Mouse (Mus musculus): ENCODE measurements around the gene Abhd17a. TPM values are rescaled to one million over a fixed set of nuclear protein-coding genes. Genes with fewer than 3 reads are reported as not detected.

The Abhd17a gene
- polyA plus RNA-seq, 1 experiment from 2014 or later: 92.5 TPM

DNA sequence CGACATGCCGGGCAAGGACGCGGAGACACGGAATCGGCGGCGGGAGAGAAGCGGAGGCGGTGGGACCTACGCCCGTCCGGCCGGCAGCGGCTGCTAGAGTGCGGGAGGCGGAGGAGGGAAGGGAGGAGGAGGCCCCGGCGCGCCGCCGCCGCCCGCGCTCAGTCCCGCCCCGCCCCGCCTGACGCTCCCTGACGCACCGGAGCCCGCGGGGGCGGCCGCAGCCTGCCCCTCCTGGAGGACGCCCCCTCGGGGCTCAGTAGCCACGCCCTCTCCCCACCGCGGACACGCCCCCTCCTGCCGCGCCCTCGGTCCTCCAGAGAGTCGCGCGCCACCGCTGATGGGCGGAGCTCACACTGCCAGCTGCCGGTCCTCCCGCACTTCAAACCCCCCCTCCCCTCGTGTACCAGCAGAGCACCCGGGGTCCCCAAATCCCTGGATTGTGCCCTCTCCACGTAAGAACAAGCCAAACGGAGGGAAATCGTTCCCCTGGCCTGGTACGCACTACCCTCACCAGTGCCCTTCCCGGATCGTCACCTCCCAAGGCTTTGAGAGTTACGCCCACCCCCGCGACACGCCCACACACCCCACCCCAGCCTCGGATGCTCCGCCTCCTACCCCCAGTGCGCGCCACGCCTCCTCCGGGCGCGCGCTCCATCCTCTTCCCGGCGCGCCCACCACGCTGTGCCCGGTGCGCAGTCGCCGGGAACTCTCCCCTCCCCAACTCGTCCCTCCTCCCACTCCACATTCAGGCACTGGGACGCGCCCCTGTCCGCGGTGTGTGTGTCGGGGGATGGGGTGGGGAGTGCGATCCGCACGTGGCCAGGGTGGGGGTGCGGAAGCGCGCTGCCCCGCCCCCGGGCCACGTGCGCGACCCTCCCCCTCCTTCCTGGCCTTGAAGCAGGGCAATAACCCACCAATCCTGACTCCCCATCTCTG lies 12.7 kb downstream of the Abhd17a start, which contains the start of gene Klf16:
Gene Klf16, minus strand, starts transcription at position 127 of the 936 bp plus-strand sequence.
- peak within 1 kb of the TSS; percentile 75 for H3K4me3 ChIP-seq (ENCODE audit: low read depth, low read length)
- TF ChIP-seq EP300 (optimal IDR thresholded peaks at IDR 0.05) (no peak), CTCF (IDR thresholded peaks at IDR 0.05; ENCODE audit: low read depth) (no peak; the same call in 1 of the 2 replicates)
- DNase-seq (ENCODE audit: low spot score): peak; percentile 99
- peak within 1 kb of the TSS; percentile 88 for H3K27ac ChIP-seq (replicated peaks)
- H3K36me3 ChIP-seq (ENCODE audit: control insufficient read depth, insufficient read depth, low read length): no peaks in the 10 kb centered on the region
- ATAC-seq (ENCODE audit: low FRiP score, low TSS enrichment): peak; percentile 89
- H3K9ac ChIP-seq (ENCODE audit: low read length): peak within 1 kb of the TSS; percentile 75
- WGBS: 1% methylated on average over 55 of the region's 97 CpGs
- peaks cover 7% of the 10 kb centered on the region for H3K4me1 ChIP-seq (replicated peaks; ENCODE audit: control insufficient read depth, insufficient read depth)
- no peaks in the 10 kb centered on the region for H3K9me3 ChIP-seq (ENCODE audit: control insufficient read depth, low read length)
- no peaks in the 10 kb centered on the region for H3K27me3 ChIP-seq (ENCODE audit: control insufficient read depth, insufficient read depth, low read length)
- peak within 1 kb of the TSS; percentile 92 for H3K4me2 ChIP-seq (replicated peaks; ENCODE audit: low read depth)

DNA sequence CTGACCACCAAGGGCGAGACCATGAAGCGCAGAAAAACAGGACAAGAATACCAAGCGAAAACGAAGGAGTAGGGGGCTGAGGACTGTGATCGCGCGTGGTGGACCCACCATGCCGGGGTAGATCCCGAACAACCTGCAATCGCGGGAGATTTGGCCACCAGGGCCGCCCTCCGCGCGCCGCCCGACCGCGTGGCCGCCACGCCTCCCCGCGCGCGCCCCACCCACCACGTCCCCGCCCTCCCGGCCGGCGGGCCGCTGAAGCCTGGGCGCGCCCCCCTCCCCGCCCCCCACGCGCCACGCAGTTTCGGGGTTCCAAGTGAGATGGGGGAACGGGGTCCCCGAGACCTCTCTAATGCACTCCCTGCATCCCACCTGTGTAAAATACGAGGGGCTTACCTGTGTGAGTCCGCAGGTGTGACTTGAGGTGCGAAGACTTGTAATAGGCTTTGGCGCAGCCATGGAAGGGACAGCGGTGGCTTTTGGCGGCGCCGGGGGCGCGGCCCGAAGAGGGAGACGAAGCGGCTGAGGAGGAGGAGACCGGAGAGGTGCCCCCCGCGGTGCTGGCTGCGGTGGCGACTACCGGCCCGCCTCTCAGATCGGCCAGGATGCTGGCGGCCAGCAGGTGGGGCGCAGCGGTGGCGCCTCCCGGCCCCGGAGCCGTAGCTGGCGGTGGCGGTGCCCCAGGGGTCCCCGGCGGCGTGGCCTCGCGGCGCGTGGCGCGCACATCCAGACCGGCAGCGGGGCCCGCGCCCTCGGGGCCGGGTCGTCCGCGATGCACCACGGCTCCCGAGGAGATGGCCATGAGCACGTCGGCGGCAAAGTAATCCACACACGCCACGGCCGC lies 13.6 kb downstream of the Abhd17a start:
- Histone ChIP-seq H3K9ac (ENCODE audit: low read length) (peak overlapping the region; percentile 75), H3K4me1 (replicated peaks; ENCODE audit: control insufficient read depth, insufficient read depth) (peaks cover 7% of the 10 kb centered on the region), H3K4me3 (ENCODE audit: low read depth, low read length) (peak overlapping the region; percentile 75), H3K27ac (replicated peaks) (peak overlapping the region; percentile 88), H3K9me3 (ENCODE audit: control insufficient read depth, low read length) (no peaks in the 10 kb centered on the region), H3K27me3 (ENCODE audit: control insufficient read depth, insufficient read depth, low read length) (no peaks in the 10 kb centered on the region), H3K36me3 (ENCODE audit: control insufficient read depth, insufficient read depth, low read length) (no peaks in the 10 kb centered on the region), H3K4me2 (replicated peaks; ENCODE audit: low read depth) (peak overlapping the region; percentile 92)
- 0% methylated on average over 75 of the region's 96 CpGs for WGBS
- TF ChIP-seq CTCF (IDR thresholded peaks at IDR 0.05; ENCODE audit: low read depth) (peak; percentile 39), EP300 (optimal IDR thresholded peaks at IDR 0.05) (no peak)
- DNase-seq (ENCODE audit: low spot score) (peak; percentile 81), ATAC-seq (ENCODE audit: low FRiP score, low TSS enrichment) (peak; percentile 6)

DNA sequence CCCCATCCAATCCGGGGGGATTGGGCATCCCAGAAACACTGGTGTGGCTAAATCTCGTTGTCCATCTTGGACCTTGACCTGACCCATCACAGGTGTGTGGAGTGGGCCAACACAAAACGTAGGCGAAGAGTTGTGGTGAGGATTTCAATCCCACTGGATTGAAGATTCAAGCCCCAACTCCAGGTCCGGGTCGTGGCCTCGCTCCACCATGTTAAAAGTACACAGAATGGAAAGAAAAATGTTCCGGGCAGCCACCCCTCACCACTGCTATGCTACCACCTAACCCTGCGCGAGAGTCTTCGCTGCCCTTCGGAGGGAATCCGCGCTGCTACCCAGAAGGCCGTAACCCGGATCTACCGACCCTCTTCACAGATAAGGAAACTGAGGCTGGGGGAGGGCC lies 14.2 kb downstream of the Abhd17a start:
- Histone ChIP-seq H3K27me3 (ENCODE audit: control insufficient read depth, insufficient read depth, low read length) (no peaks in the 10 kb centered on the region), H3K27ac (replicated peaks) (no peak overlapping the region), H3K36me3 (ENCODE audit: control insufficient read depth, insufficient read depth, low read length) (no peaks in the 10 kb centered on the region), H3K4me2 (replicated peaks; ENCODE audit: low read depth) (peak overlapping the region; percentile 92), H3K4me1 (replicated peaks; ENCODE audit: control insufficient read depth, insufficient read depth) (peaks cover 12% of the 10 kb centered on the region), H3K4me3 (ENCODE audit: low read depth, low read length) (peak overlapping the region; percentile 75), H3K9me3 (ENCODE audit: control insufficient read depth, low read length) (no peaks in the 10 kb centered on the region), H3K9ac (ENCODE audit: low read length) (peak overlapping the region; percentile 75)
- no peak for TF ChIP-seq EP300 (optimal IDR thresholded peaks at IDR 0.05)
- no peak for TF ChIP-seq CTCF (IDR thresholded peaks at IDR 0.05; ENCODE audit: low read depth)
- ATAC-seq (ENCODE audit: low FRiP score, low TSS enrichment) (no peak), DNase-seq (ENCODE audit: low spot score) (no peak)
- WGBS: 7% methylated on average over 17 of the region's 17 CpGs

DNA sequence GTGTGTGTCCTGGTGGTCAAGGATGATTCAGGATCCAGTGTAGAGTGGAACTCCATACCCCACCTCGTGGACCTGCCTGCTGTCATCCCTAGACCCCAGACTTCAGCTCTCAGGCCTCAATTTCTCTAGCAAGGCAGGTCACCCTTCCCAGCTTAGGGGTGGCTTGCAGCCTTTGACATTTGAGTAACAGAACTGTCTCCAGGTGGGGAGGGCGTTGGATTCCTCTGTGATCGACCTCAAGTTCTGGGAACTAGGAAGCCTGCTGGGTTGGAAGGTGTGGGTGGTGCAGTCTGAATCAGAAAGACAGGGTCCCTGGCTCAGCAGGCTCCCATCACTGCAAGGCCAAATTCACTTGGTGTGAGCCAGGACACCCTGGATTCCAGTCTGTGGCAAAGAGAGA lies 15.2 kb downstream of the Abhd17a start:
- ATAC-seq (ENCODE audit: low FRiP score, low TSS enrichment) (no peak), DNase-seq (ENCODE audit: low spot score) (no peak)
- Histone ChIP-seq H3K27me3 (ENCODE audit: control insufficient read depth, insufficient read depth, low read length) (no peaks in the 10 kb centered on the region), H3K4me2 (replicated peaks; ENCODE audit: low read depth) (no peak overlapping the region), H3K27ac (replicated peaks) (no peak overlapping the region), H3K4me3 (ENCODE audit: low read depth, low read length) (no peak overlapping the region), H3K4me1 (replicated peaks; ENCODE audit: control insufficient read depth, insufficient read depth) (peaks cover 16% of the 10 kb centered on the region), H3K9me3 (ENCODE audit: control insufficient read depth, low read length) (no peaks in the 10 kb centered on the region), H3K9ac (ENCODE audit: low read length) (no peak overlapping the region), H3K36me3 (ENCODE audit: control insufficient read depth, insufficient read depth, low read length) (no peaks in the 10 kb centered on the region)
- TF ChIP-seq EP300 (optimal IDR thresholded peaks at IDR 0.05) (no peak), CTCF (IDR thresholded peaks at IDR 0.05; ENCODE audit: low read depth) (no peak)
- WGBS: 73% methylated on average over 3 of the region's 3 CpGs

DNA sequence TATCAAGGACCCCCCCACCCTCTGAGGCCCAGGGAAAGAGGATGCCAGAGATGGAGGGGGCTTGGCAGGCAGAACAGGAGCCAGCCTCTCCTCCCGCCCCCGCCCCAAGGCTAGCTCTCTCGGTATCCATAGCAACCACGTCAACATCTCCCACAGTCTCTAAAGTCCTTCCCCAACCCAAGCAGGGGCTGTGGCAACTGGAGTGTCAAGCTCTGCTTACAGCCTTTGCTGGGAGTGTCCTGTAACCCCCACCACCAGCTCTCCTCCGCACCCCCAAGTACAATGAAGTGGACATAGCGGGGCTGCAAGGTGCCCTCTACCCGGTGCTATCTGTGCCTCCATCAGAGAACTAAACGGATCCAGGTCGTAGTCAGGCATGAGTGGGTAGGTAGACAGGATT lies 16.2 kb downstream of the Abhd17a start:
- Histone ChIP-seq H3K4me3 (ENCODE audit: low read depth, low read length) (no peak overlapping the region), H3K4me1 (replicated peaks; ENCODE audit: control insufficient read depth, insufficient read depth) (peaks cover 18% of the 10 kb centered on the region), H3K36me3 (ENCODE audit: control insufficient read depth, insufficient read depth, low read length) (no peaks in the 10 kb centered on the region), H3K9me3 (ENCODE audit: control insufficient read depth, low read length) (no peaks in the 10 kb centered on the region), H3K4me2 (replicated peaks; ENCODE audit: low read depth) (no peak overlapping the region), H3K9ac (ENCODE audit: low read length) (no peak overlapping the region), H3K27ac (replicated peaks) (0 out of 2 replicates have a peak overlapping the region, but pooled peaks have one; percentile 18), H3K27me3 (ENCODE audit: control insufficient read depth, insufficient read depth, low read length) (no peaks in the 10 kb centered on the region)
- ATAC-seq (ENCODE audit: low FRiP score, low TSS enrichment): no peak
- TF ChIP-seq CTCF (IDR thresholded peaks at IDR 0.05; ENCODE audit: low read depth) (no peak), EP300 (optimal IDR thresholded peaks at IDR 0.05) (no peak)
- no peak for DNase-seq (ENCODE audit: low spot score)
- 47% methylated on average over 9 of the region's 9 CpGs for WGBS

Data from stomach, postnatal 0 days (tissue).